Mouse (Mus musculus) kidney, postnatal 0 days (tissue): ENCODE results near the gene Cyp2c69. TPM values are rescaled to one million over a fixed set of nuclear protein-coding genes. Genes with fewer than 3 reads are reported as not detected.

ENCODE experiments used
- polyA plus RNA-seq: library from polyadenylated mRNA; unstranded; fragments of >200 nt; fragmentation: Nextera tagmentation; extraction: Ambion mirVana; gene quantifications from 2 replicates; pipeline ENCODE4 v1.2.1, GENCODE M21; 2015

The Cyp2c69 gene
- polyA plus RNA-seq, 1 experiment from 2014 or later, result not detected

Other genes with a start within 250 kb of the Cyp2c69 start
- not detected in 2 replicates for gene Cyp2c67, start 237.7 kb downstream of the Cyp2c69 start, polyA plus RNA-seq
- 0.15 TPM in 1 of 2 replicates, not detected in the other for gene Cyp2c68, start 145.7 kb downstream of the Cyp2c69 start, polyA plus RNA-seq
- not detected in 2 replicates for gene Cyp2c40, start 74.0 kb downstream of the Cyp2c69 start, polyA plus RNA-seq
- not detected in 2 replicates for gene Cyp2c37, start 105.6 kb upstream of the Cyp2c69 start, polyA plus RNA-seq
- gene Cyp2c54, start 187.0 kb upstream of the Cyp2c69 start, polyA plus RNA-seq, result not detected in 2 replicates
- not detected in 2 replicates for gene Cyp2c50, start 202.9 kb upstream of the Cyp2c69 start, polyA plus RNA-seq